21 mouse cellular contexts compared by ENCODE assay signal in genomic region chr3:27462316-27462902, GRCm38 (mm10).
A peak's percentile ranks its signal among the peaks of the same experiment; 100 is the strongest.
DNase-seq lines count a peak whose midpoint lies in the region; ATAC-seq lines count a peak whose summit lies in the region.
"Had no signal": no experiment of that assay in that cellular context is flagged by ENCODE, and none has a peak within 500 bp of the region (broad histone marks: within the 10 kb centered on the region; RNA-seq: fewer than 3 reads in every experiment).

No protein-coding gene starts in this region.

- H3K27me3 ChIP-seq in heart, embryonic 15.5 days = no peaks in the 10 kb centered on the region
- H3K27me3 ChIP-seq: lung, embryonic 15.5 days; midbrain, embryonic 15.5 days; Patski had no signal

- no peak for ATAC-seq in heart, embryonic 15.5 days (replicated peaks; ENCODE audit: insufficient number of reproducible peaks, insufficient read depth, low FRiP score, low read depth)
- peak; percentile 47 for ATAC-seq in inflammation-experienced regulatory T-cells, adult 6 months
- ATAC-seq in megakaryocyte, adult 5-6 weeks (ENCODE audit: poor library complexity, severe bottlenecking) = no peak
- ATAC-seq: hindbrain, postnatal 0 days; midbrain, embryonic 15.5 days; Patski had no signal

- H3K4me2 ChIP-seq in heart, embryonic 15.5 days = no peak overlapping the region
- H3K4me2 ChIP-seq: lung, embryonic 15.5 days; midbrain, embryonic 15.5 days had no signal

- no peak overlapping the region for H3K4me3 ChIP-seq in heart, embryonic 15.5 days
- H3K4me3 ChIP-seq: embryonic facial prominence, embryonic 10.5 days; hindbrain, embryonic 10.5 days; lung, embryonic 15.5 days; midbrain, embryonic 15.5 days; myocyte had no signal

- H3K9ac ChIP-seq in heart, embryonic 15.5 days = no peak overlapping the region
- H3K9ac ChIP-seq: liver, embryonic 14.5 days; lung, embryonic 15.5 days; midbrain, embryonic 15.5 days had no signal

- H3K27ac ChIP-seq in heart, embryonic 15.5 days = 0 out of 2 replicates have a peak overlapping the region, but pooled peaks have one; percentile 6
- H3K27ac ChIP-seq: embryonic facial prominence, embryonic 10.5 days; hindbrain, embryonic 10.5 days; hindbrain, postnatal 0 days; liver, embryonic 14.5 days; lung, embryonic 15.5 days; macrophage; midbrain, embryonic 15.5 days had no signal

- WGBS in heart, embryonic 15.5 days = 67% methylated on average over 9 of the region's 9 CpGs

- peaks cover 42% of the 10 kb centered on the region for H3K4me1 ChIP-seq in heart, embryonic 15.5 days (replicated peaks)
- H3K4me1 ChIP-seq: embryonic facial prominence, embryonic 10.5 days; hindbrain, embryonic 10.5 days; lung, embryonic 15.5 days; midbrain, embryonic 15.5 days had no signal

- no peaks in the 10 kb centered on the region for H3K9me3 ChIP-seq in heart, embryonic 15.5 days (replicated peaks)
- H3K9me3 ChIP-seq: embryonic facial prominence, embryonic 10.5 days; hindbrain, embryonic 10.5 days; lung, embryonic 15.5 days; midbrain, embryonic 15.5 days had no signal

- no peak for DNase-seq in heart, adult 9 months (ENCODE audit: low spot score in 2 of 2)
- DNase-seq in CD4-positive, CD25-positive, alpha-beta regulatory T cell, adult 2 months (ENCODE audit: low read depth, low spot score) = peak; percentile 53
- DNase-seq in thymus, postnatal 14 days = peak; percentile 58
- no peak for DNase-seq in adrenal gland, adult (ENCODE audit: inconsistent age in 2 of 2, low spot score in 1 of 2)
- DNase-seq in cerebellum, postnatal 10 days = no peak
- DNase-seq: adrenal gland, postnatal 25 days; cerebellum, adult 2 months; kidney, adult 11 months; right cerebral cortex, postnatal 14 days had no signal

- peaks cover 70% of the 10 kb centered on the region for H3K36me3 ChIP-seq in heart, embryonic 15.5 days
- H3K36me3 ChIP-seq: midbrain, embryonic 15.5 days had no signal

Comparison
In these comparisons a context has a peak if more than half of its experiments do, and no peak if none do; other contexts are left out.
1. DNase-seq: peak in CD4-positive, CD25-positive, alpha-beta regulatory T cell, adult 2 months (single experiment) and thymus, postnatal 14 days (single experiment); none in heart, adult 9 months (0 of 2), adrenal gland, adult (0 of 2) and cerebellum, postnatal 10 days (0 of 2).